Mouse (Mus musculus): Measurements from ENCODE around the gene Il1rapl1. TPM values are rescaled to one million over a fixed set of nuclear protein-coding genes. Genes with fewer than 3 reads are reported as not detected.

The Il1rapl1 gene
- total and polyA plus RNA-seq, 3 experiments = not detected

GRCm38 (mm10) chrX:87225280-87225679 is 890.2 kb downstream of the Il1rapl1 start:
- Histone ChIP-seq H3K9me3 (replicated peaks; ENCODE audit: low read length) (no peaks in the 10 kb centered on the region), H3K4me3 (replicated peaks in 1 of 3; ENCODE audit: low read depth in 2 of 3, low read length in 2 of 3, poor library complexity in 1 of 3) (no peak overlapping the region), H3K27ac (ENCODE audit: insufficient read depth, low read depth) (no peak overlapping the region), H3K36me3 (replicated peaks in 1 of 2; ENCODE audit: control insufficient read depth in 1 of 2, insufficient read depth in 1 of 2, low read length in 1 of 2) (no peaks in the 10 kb centered on the region), H3K4me1 (ENCODE audit: control insufficient read depth in 1 of 2, insufficient read depth in 2 of 2) (no peaks in the 10 kb centered on the region), H3K79me2 (replicated peaks; ENCODE audit: control insufficient read depth, extremely low read depth, insufficient read depth, poor library complexity, severe bottlenecking) (no peaks in the 10 kb centered on the region), H3K27me3 (replicated peaks) (no peaks in the 10 kb centered on the region), H3K9ac (ENCODE audit: insufficient read depth, low read depth) (no peak overlapping the region), H3K4me2 (ENCODE audit: insufficient read depth, low read depth, poor library complexity, severe bottlenecking) (no peak overlapping the region)
- dilution Hi-C loops (cut with MboI; ENCODE audit: extremely low pct_ligation_motif_present, extremely low pct_unique_long_range_greater_than_20kb, low sequenced_read_pairs) = no loop called here
- DNase-seq (ENCODE audit: extremely low read depth) = no peak
- TF ChIP-seq MEF2A (IDR thresholded peaks at IDR 0.05; ENCODE audit: borderline replicate concordance, low read depth, low read length) (no peak), MAFK (IDR thresholded peaks at IDR 0.05; ENCODE audit: insufficient replicate concordance, low read length) (no peak), USF2 (conservative IDR thresholded peaks at IDR 0.05; ENCODE audit: low read depth, low read length) (no peak), TBP (conservative IDR thresholded peaks at IDR 0.05; ENCODE audit: low read depth, low read length) (no peak), PAX5 (IDR thresholded peaks at IDR 0.05; ENCODE audit: low read length) (no peak), UBTF (IDR thresholded peaks at IDR 0.05; ENCODE audit: low read depth, low read length) (no peak), ETS1 (conservative IDR thresholded peaks at IDR 0.05; ENCODE audit: low read depth, low read length) (no peak), IRF4 (IDR thresholded peaks at IDR 0.05; ENCODE audit: low read depth, low read length) (no peak), RAD21 (IDR thresholded peaks at IDR 0.05; ENCODE audit: low read depth, low read length) (no peak), ZC3H11A (IDR thresholded peaks at IDR 0.05; ENCODE audit: low read depth, low read length) (no peak), SIN3A (IDR thresholded peaks at IDR 0.05; ENCODE audit: low read length) (no peak), MYC (IDR thresholded peaks at IDR 0.05; ENCODE audit: low read depth, low read length) (no peak), JUN (IDR thresholded peaks at IDR 0.05; ENCODE audit: insufficient read depth, low read depth, low read length) (no peak), POLR2A (IDR thresholded peaks at IDR 0.05; ENCODE audit: low read depth, low read length) (no peak), MAZ (IDR thresholded peaks at IDR 0.05; ENCODE audit: low read depth, low read length) (no peak), CTCF (conservative IDR thresholded peaks at IDR 0.05 in 1 of 2, IDR thresholded peaks at IDR 0.05 in 1 of 2; ENCODE audit: low read depth in 2 of 2, low read length in 2 of 2) (no peak), SMC3 (IDR thresholded peaks at IDR 0.05; ENCODE audit: low read depth, low read length) (no peak), ZMIZ1 (IDR thresholded peaks at IDR 0.05; ENCODE audit: low read depth, low read length) (no peak), KAT2A (IDR thresholded peaks at IDR 0.05; ENCODE audit: insufficient replicate concordance, low read length) (no peak)
- in situ Hi-C loops (cut with MboI; ENCODE audit: low pct_ligation_motif_present, low pct_unique_long_range_greater_than_20kb, low sequenced_read_pairs) = no loop called here

GRCm38 (mm10) chrX:87002296-87002695 is 1113.1 kb downstream of the Il1rapl1 start:
- Histone ChIP-seq H3K4me3 (replicated peaks in 1 of 3; ENCODE audit: low read depth in 2 of 3, low read length in 2 of 3, poor library complexity in 1 of 3) (no peak overlapping the region), H3K27ac (ENCODE audit: insufficient read depth, low read depth) (no peak overlapping the region), H3K36me3 (replicated peaks in 1 of 2; ENCODE audit: control insufficient read depth in 1 of 2, insufficient read depth in 1 of 2, low read length in 1 of 2) (no peaks in the 10 kb centered on the region), H3K9me3 (replicated peaks; ENCODE audit: low read length) (no peaks in the 10 kb centered on the region), H3K79me2 (replicated peaks; ENCODE audit: control insufficient read depth, extremely low read depth, insufficient read depth, poor library complexity, severe bottlenecking) (no peaks in the 10 kb centered on the region), H3K4me2 (ENCODE audit: insufficient read depth, low read depth, poor library complexity, severe bottlenecking) (no peak overlapping the region), H3K4me1 (ENCODE audit: control insufficient read depth in 1 of 2, insufficient read depth in 2 of 2) (no peaks in the 10 kb centered on the region), H3K27me3 (replicated peaks) (no peaks in the 10 kb centered on the region), H3K9ac (ENCODE audit: insufficient read depth, low read depth) (no peak overlapping the region)
- in situ Hi-C loops (cut with MboI; ENCODE audit: low pct_ligation_motif_present, low pct_unique_long_range_greater_than_20kb, low sequenced_read_pairs) (no loop called here), dilution Hi-C loops (cut with MboI; ENCODE audit: extremely low pct_ligation_motif_present, extremely low pct_unique_long_range_greater_than_20kb, low sequenced_read_pairs) (no loop called here)
- no peak for DNase-seq (ENCODE audit: extremely low read depth)
- no peak for TF ChIP-seq IRF4 (IDR thresholded peaks at IDR 0.05; ENCODE audit: low read depth, low read length)
- no peak for TF ChIP-seq KAT2A (IDR thresholded peaks at IDR 0.05; ENCODE audit: insufficient replicate concordance, low read length)
- no peak for TF ChIP-seq RAD21 (IDR thresholded peaks at IDR 0.05; ENCODE audit: low read depth, low read length)
- no peak for TF ChIP-seq ELF1 (IDR thresholded peaks at IDR 0.05; ENCODE audit: low read depth, low read length)
- no peak for TF ChIP-seq POLR2AphosphoS2 (IDR thresholded peaks at IDR 0.05; ENCODE audit: low read depth, low read length)
- TF ChIP-seq GABPA (IDR thresholded peaks at IDR 0.05; ENCODE audit: insufficient replicate concordance, low read depth, low read length) = no peak
- TF ChIP-seq MEF2A (IDR thresholded peaks at IDR 0.05; ENCODE audit: borderline replicate concordance, low read depth, low read length) = no peak
- no peak for TF ChIP-seq RCOR1 (conservative IDR thresholded peaks at IDR 0.05; ENCODE audit: low read depth, low read length)
- TF ChIP-seq NRF1 (IDR thresholded peaks at IDR 0.05; ENCODE audit: low read depth, low read length) = no peak
- no peak for TF ChIP-seq ZKSCAN1 (IDR thresholded peaks at IDR 0.05; ENCODE audit: borderline replicate concordance, low read depth, low read length)
- TF ChIP-seq USF1 (IDR thresholded peaks at IDR 0.05; ENCODE audit: low read depth, low read length) = no peak
- TF ChIP-seq MAFK (IDR thresholded peaks at IDR 0.05; ENCODE audit: insufficient replicate concordance, low read length) = no peak
- TF ChIP-seq ZNF384 (IDR thresholded peaks at IDR 0.05; ENCODE audit: low read depth, low read length) = no peak
- no peak for TF ChIP-seq BHLHE40 (IDR thresholded peaks at IDR 0.05; ENCODE audit: low read depth, low read length)
- TF ChIP-seq MXI1 (IDR thresholded peaks at IDR 0.05; ENCODE audit: low read depth, low read length) = no peak
- no peak for TF ChIP-seq NELFE (IDR thresholded peaks at IDR 0.05; ENCODE audit: low read depth, low read length)
- no peak for TF ChIP-seq USF2 (conservative IDR thresholded peaks at IDR 0.05; ENCODE audit: low read depth, low read length)
- TF ChIP-seq PAX5 (IDR thresholded peaks at IDR 0.05; ENCODE audit: low read length) = no peak
- no peak for TF ChIP-seq POLR2A (IDR thresholded peaks at IDR 0.05; ENCODE audit: low read depth, low read length)
- TF ChIP-seq JUN (IDR thresholded peaks at IDR 0.05; ENCODE audit: insufficient read depth, low read depth, low read length) = no peak

All from CH12.LX (cell line).